Mouse (Mus musculus): ENCODE measurements around the gene Nkx2-5. TPM values are rescaled to one million over a fixed set of nuclear protein-coding genes. Genes with fewer than 3 reads are reported as not detected.

Gene Nkx2-5
- 0.11 and 3.5 TPM in 2 replicates for polyA plus RNA-seq (2012; rRNA removed)

- no peak within 1 kb of the TSS for H3K4me3 ChIP-seq (ENCODE audit: low read depth, low read length)
- WGBS = 0% methylated on average over 5 of the region's 5 CpGs
- no peaks in the 10 kb centered on the region for H3K36me3 ChIP-seq (ENCODE audit: control insufficient read depth, insufficient read depth, low read length)
- no peak within 1 kb of the TSS for H3K27ac ChIP-seq (ENCODE audit: insufficient read depth, low read depth, low read length)
- H3K4me1 ChIP-seq (ENCODE audit: control insufficient read depth, insufficient read depth, insufficient read length, low read length) = peaks cover 11% of the 10 kb centered on the region
- TF ChIP-seq CTCF (IDR thresholded peaks at IDR 0.05; ENCODE audit: extremely low read depth, insufficient read length, insufficient replicate concordance, low read depth, low read length) = no peak
- no peak for TF ChIP-seq POLR2A (IDR thresholded peaks at IDR 0.05; ENCODE audit: low read depth, low read length)
- H3K27me3 ChIP-seq (ENCODE audit: control insufficient read depth, insufficient read depth, low read length) = peaks cover 83% of the 10 kb centered on the region
These were observed at the start of gene Nkx2-5 for GRCm38 (mm10) chr17:26844909-26845148. TSS of gene Nkx2-5 (minus strand) at chr17:26845009.

- 85% methylated on average over 6 of the region's 6 CpGs for WGBS
- peaks cover 4% of the 10 kb centered on the region for H3K4me1 ChIP-seq (ENCODE audit: control insufficient read depth, insufficient read depth, insufficient read length, low read length)
- TF ChIP-seq POLR2A (IDR thresholded peaks at IDR 0.05; ENCODE audit: low read depth, low read length) (no peak), CTCF (IDR thresholded peaks at IDR 0.05; ENCODE audit: extremely low read depth, insufficient read length, insufficient replicate concordance, low read depth, low read length) (no peak)
These were observed 49.5 kb upstream of the Nkx2-5 start for GRCm38 (mm10) chr17:26894342-26894741.

GRCm38 (mm10) chr17:26893492-26893891 lies 48.7 kb upstream of the Nkx2-5 start:
- peaks cover 4% of the 10 kb centered on the region for H3K4me1 ChIP-seq (ENCODE audit: control insufficient read depth, insufficient read depth, insufficient read length, low read length)
- WGBS = 57% methylated on average over 6 of the region's 6 CpGs

More at GRCm38 (mm10) chr17:26894342-26894741, 49.5 kb upstream of the Nkx2-5 start:
- Histone ChIP-seq H3K4me3 (ENCODE audit: low read depth, low read length) (no peak overlapping the region), H3K27ac (ENCODE audit: insufficient read depth, low read depth, low read length) (no peak overlapping the region), H3K27me3 (ENCODE audit: control insufficient read depth, insufficient read depth, low read length) (no peaks in the 10 kb centered on the region; the same call in 1 of the 2 replicates), H3K36me3 (ENCODE audit: control insufficient read depth, insufficient read depth, low read length) (no peaks in the 10 kb centered on the region)

GRCm38 (mm10) chr17:26892635-26893375 lies 48.0 kb upstream of the Nkx2-5 start:
- no peak for TF ChIP-seq CTCF (IDR thresholded peaks at IDR 0.05; ENCODE audit: extremely low read depth, insufficient read length, insufficient replicate concordance, low read depth, low read length)
- TF ChIP-seq POLR2A (IDR thresholded peaks at IDR 0.05; ENCODE audit: low read depth, low read length) = no peak
- H3K27ac ChIP-seq (ENCODE audit: insufficient read depth, low read depth, low read length) = no peak overlapping the region
- H3K27me3 ChIP-seq (ENCODE audit: control insufficient read depth, insufficient read depth, low read length) = no peaks in the 10 kb centered on the region
- peaks cover 4% of the 10 kb centered on the region for H3K4me1 ChIP-seq (ENCODE audit: control insufficient read depth, insufficient read depth, insufficient read length, low read length)
- 28% methylated on average over 16 of the region's 16 CpGs for WGBS
- no peaks in the 10 kb centered on the region for H3K36me3 ChIP-seq (ENCODE audit: control insufficient read depth, insufficient read depth, low read length)
- H3K4me3 ChIP-seq (ENCODE audit: low read depth, low read length) = no peak overlapping the region

More at GRCm38 (mm10) chr17:26893492-26893891, 48.7 kb upstream of the Nkx2-5 start:
- Histone ChIP-seq H3K27me3 (ENCODE audit: control insufficient read depth, insufficient read depth, low read length) (no peaks in the 10 kb centered on the region), H3K36me3 (ENCODE audit: control insufficient read depth, insufficient read depth, low read length) (no peaks in the 10 kb centered on the region), H3K4me3 (ENCODE audit: low read depth, low read length) (no peak overlapping the region), H3K27ac (ENCODE audit: insufficient read depth, low read depth, low read length) (no peak overlapping the region)
- TF ChIP-seq CTCF (IDR thresholded peaks at IDR 0.05; ENCODE audit: extremely low read depth, insufficient read length, insufficient replicate concordance, low read depth, low read length) (no peak), POLR2A (IDR thresholded peaks at IDR 0.05; ENCODE audit: low read depth, low read length) (no peak)

- Histone ChIP-seq H3K36me3 (ENCODE audit: control insufficient read depth, insufficient read depth, low read length) (no peaks in the 10 kb centered on the region), H3K4me1 (ENCODE audit: control insufficient read depth, insufficient read depth, insufficient read length, low read length) (peaks cover 12% of the 10 kb centered on the region), H3K27ac (ENCODE audit: insufficient read depth, low read depth, low read length) (no peak overlapping the region), H3K27me3 (ENCODE audit: control insufficient read depth, insufficient read depth, low read length) (no peaks in the 10 kb centered on the region), H3K4me3 (ENCODE audit: low read depth, low read length) (no peak overlapping the region)
- WGBS = 33% methylated on average over 3 of the region's 3 CpGs
- TF ChIP-seq CTCF (IDR thresholded peaks at IDR 0.05; ENCODE audit: extremely low read depth, insufficient read length, insufficient replicate concordance, low read depth, low read length) = no peak
- TF ChIP-seq POLR2A (IDR thresholded peaks at IDR 0.05; ENCODE audit: low read depth, low read length) = no peak
These were observed 43.1 kb upstream of the Nkx2-5 start for GRCm38 (mm10) chr17:26887926-26888325.

GRCm38 (mm10) chr17:26886047-26886749 lies 41.4 kb upstream of the Nkx2-5 start:
- peak overlapping the region; percentile 62 for H3K4me3 ChIP-seq (ENCODE audit: low read depth, low read length)
- no peaks in the 10 kb centered on the region for H3K27me3 ChIP-seq (ENCODE audit: control insufficient read depth, insufficient read depth, low read length)
- H3K27ac ChIP-seq (ENCODE audit: insufficient read depth, low read depth, low read length) = no peak overlapping the region
- WGBS = 6% methylated on average over 30 of the region's 30 CpGs
- H3K36me3 ChIP-seq (ENCODE audit: control insufficient read depth, insufficient read depth, low read length) = no peaks in the 10 kb centered on the region
- TF ChIP-seq CTCF (IDR thresholded peaks at IDR 0.05; ENCODE audit: extremely low read depth, insufficient read length, insufficient replicate concordance, low read depth, low read length) (peak; percentile 96), POLR2A (IDR thresholded peaks at IDR 0.05; ENCODE audit: low read depth, low read length) (no peak)
- peaks cover 8% of the 10 kb centered on the region; the same call in 1 of the 2 replicates for H3K4me1 ChIP-seq (ENCODE audit: control insufficient read depth, insufficient read depth, insufficient read length, low read length)
